8 mouse cellular contexts compared by ENCODE assay signal in the genomic region with DNA sequence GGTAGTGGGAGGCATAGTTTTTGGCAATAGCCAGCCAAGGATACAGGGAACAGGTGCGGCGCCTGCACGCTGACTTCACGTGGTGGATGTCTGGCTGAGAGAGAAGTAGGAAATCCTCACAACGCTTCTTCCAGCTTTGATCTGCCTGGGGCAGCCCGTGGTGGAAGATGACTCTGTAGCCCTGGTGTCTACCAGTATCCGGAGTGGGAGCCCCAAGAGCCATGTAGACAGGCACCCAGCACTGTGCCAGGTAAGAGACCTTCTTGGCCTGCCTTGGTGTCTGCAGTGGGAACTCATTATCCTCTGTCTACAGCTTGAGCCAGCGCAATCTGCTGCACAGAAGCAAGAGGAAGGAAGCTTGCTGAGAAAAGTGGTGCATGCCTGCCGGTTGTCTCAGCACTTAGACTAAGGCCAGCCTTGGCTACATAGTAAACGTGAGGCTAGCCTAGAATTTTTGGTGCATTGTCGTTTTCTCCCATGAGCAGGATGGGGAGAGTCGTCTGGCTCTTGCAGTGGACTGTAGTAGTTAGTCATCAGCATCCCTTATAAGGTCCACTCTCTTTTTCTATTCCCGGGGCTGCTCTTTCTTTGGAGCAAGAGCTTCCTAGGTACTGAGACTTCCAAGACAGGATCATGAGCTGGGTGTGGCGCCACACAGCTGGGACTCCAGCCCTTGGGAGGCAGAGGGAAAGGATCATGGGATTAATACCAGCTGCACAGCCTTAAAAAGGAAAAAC. TPM values are rescaled to one million over a fixed set of nuclear protein-coding genes. Genes with fewer than 3 reads are reported as not detected.
A peak's percentile ranks its signal among the peaks of the same experiment; 100 is the strongest.
DNase-seq lines count a peak whose midpoint lies in the region; ATAC-seq and TF ChIP-seq lines count a peak whose summit lies in the region.
"Had no signal": no experiment of that assay in that cellular context is flagged by ENCODE, and none has a peak within 500 bp of the region (broad histone marks: within the 10 kb centered on the region; RNA-seq: fewer than 3 reads in every experiment).

No protein-coding gene starts in this region.

- TF ChIP-seq CTCF in thymus, adult 2 months (IDR thresholded peaks at IDR 0.05; ENCODE audit: borderline replicate concordance, control insufficient read depth, extremely low read depth, insufficient read depth, low read length, poor library complexity): no peak
- no peak for TF ChIP-seq CTCF in stomach, postnatal 0 days (IDR thresholded peaks at IDR 0.05; ENCODE audit: low read depth)

- TF ChIP-seq EP300 in stomach, postnatal 0 days (optimal IDR thresholded peaks at IDR 0.05): no peak

- H3K27me3 ChIP-seq in thymus, adult 2 months (ENCODE audit: control insufficient read depth, insufficient read depth, low read length): no peaks in the 10 kb centered on the region
- H3K27me3 ChIP-seq in forebrain, embryonic 14.5 days (replicated peaks; ENCODE audit: control insufficient read depth, insufficient read depth, low read length): no peaks in the 10 kb centered on the region
- H3K27me3 ChIP-seq in liver, embryonic 12.5 days (replicated peaks): no peaks in the 10 kb centered on the region
- no peaks in the 10 kb centered on the region for H3K27me3 ChIP-seq in stomach, postnatal 0 days (ENCODE audit: control insufficient read depth, insufficient read depth, low read length)

- no peak for TF ChIP-seq POLR2A in thymus, adult 2 months (IDR thresholded peaks at IDR 0.05; ENCODE audit: control insufficient read depth, extremely low read depth, insufficient read depth, low read length, poor library complexity)

- H3K4me2 ChIP-seq in forebrain, embryonic 14.5 days (ENCODE audit: low read length): peak overlapping the region; percentile 96
- H3K4me2 ChIP-seq in liver, embryonic 12.5 days: peak overlapping the region; percentile 96
- H3K4me2 ChIP-seq in stomach, postnatal 0 days (replicated peaks; ENCODE audit: low read depth): peak overlapping the region; percentile 82

- WGBS in thymus, adult 2 months: 21% methylated on average over 14 of the region's 14 CpGs
- 84% methylated on average over 14 of the region's 14 CpGs for WGBS in forebrain, embryonic 14.5 days
- WGBS in liver, embryonic 12.5 days (ENCODE audit: insufficient replicate concordance): 17% methylated on average over 14 of the region's 14 CpGs
- 63% methylated on average over 14 of the region's 14 CpGs for WGBS in stomach, postnatal 0 days

- H3K36me3 ChIP-seq in thymus, adult 2 months (ENCODE audit: control insufficient read depth, insufficient read depth, low read length): no peaks in the 10 kb centered on the region
- H3K36me3 ChIP-seq in forebrain, embryonic 14.5 days (ENCODE audit: control insufficient read depth, insufficient read depth, low read length): no peaks in the 10 kb centered on the region
- H3K36me3 ChIP-seq in liver, embryonic 12.5 days: peaks cover 66% of the 10 kb centered on the region
- no peaks in the 10 kb centered on the region for H3K36me3 ChIP-seq in stomach, postnatal 0 days (ENCODE audit: control insufficient read depth, insufficient read depth, low read length)

- H3K4me3 ChIP-seq in thymus, adult 2 months (ENCODE audit: control insufficient read depth, insufficient read depth, low read length): peak overlapping the region; percentile 34
- peak overlapping the region; percentile 46 for H3K4me3 ChIP-seq in forebrain, embryonic 14.5 days (ENCODE audit: low read depth, low read length)
- H3K4me3 ChIP-seq in liver, embryonic 12.5 days: peak overlapping the region; percentile 76
- H3K4me3 ChIP-seq in stomach, postnatal 0 days (ENCODE audit: low read depth, low read length): peak overlapping the region; percentile 52

- peak overlapping the region; percentile 42; the same call in 1 of the 2 replicates for H3K27ac ChIP-seq in thymus, adult 2 months (ENCODE audit: control insufficient read depth, insufficient read depth, low read length)
- no peak overlapping the region for H3K27ac ChIP-seq in forebrain, embryonic 14.5 days (ENCODE audit: low read depth, low read length)
- peak overlapping the region; percentile 98 for H3K27ac ChIP-seq in liver, embryonic 12.5 days
- H3K27ac ChIP-seq in stomach, postnatal 0 days (replicated peaks): no peak overlapping the region; the same call in 1 of the 2 replicates

- peaks cover 23% of the 10 kb centered on the region for H3K4me1 ChIP-seq in thymus, adult 2 months (replicated peaks; ENCODE audit: control insufficient read depth, insufficient read depth, low read length)
- H3K4me1 ChIP-seq in forebrain, embryonic 14.5 days (ENCODE audit: control insufficient read depth, insufficient read depth, low read length): peaks cover 11% of the 10 kb centered on the region
- H3K4me1 ChIP-seq in liver, embryonic 12.5 days: peaks cover 75% of the 10 kb centered on the region
- peaks cover 3% of the 10 kb centered on the region; the same call in 1 of the 2 replicates for H3K4me1 ChIP-seq in stomach, postnatal 0 days (replicated peaks; ENCODE audit: control insufficient read depth, insufficient read depth)

- ATAC-seq in forebrain, embryonic 14.5 days: no peak
- ATAC-seq in liver, embryonic 12.5 days: no peak
- ATAC-seq in stomach, postnatal 0 days (ENCODE audit: low FRiP score, low TSS enrichment): no peak
- no peak for ATAC-seq in inflammation-experienced regulatory T-cells, adult 6 months

- no peak for DNase-seq in thymus, adult 2 months
- DNase-seq in thymus, adult 18-20 months: no peak
- DNase-seq in forebrain, embryonic 14.5 days (ENCODE audit: low spot score): no peak
- DNase-seq in stomach, postnatal 0 days (ENCODE audit: low spot score): no peak
- no peak for DNase-seq in c-Kit-positive CD71-positive TER-119-positive erythroid progenitor cells, embryonic 14.5 days (ENCODE audit: low spot score)
- DNase-seq: adrenal gland, postnatal 36 days had no signal

- no peaks in the 10 kb centered on the region for H3K9me3 ChIP-seq in forebrain, embryonic 14.5 days (replicated peaks; ENCODE audit: control insufficient read depth, low read length)
- H3K9me3 ChIP-seq in liver, embryonic 12.5 days (replicated peaks): no peaks in the 10 kb centered on the region
- H3K9me3 ChIP-seq in stomach, postnatal 0 days (ENCODE audit: control insufficient read depth, low read length): no peaks in the 10 kb centered on the region

- peak overlapping the region; percentile 65 for H3K9ac ChIP-seq in forebrain, embryonic 14.5 days (ENCODE audit: low read length)
- H3K9ac ChIP-seq in liver, embryonic 12.5 days: peak overlapping the region; percentile 90
- H3K9ac ChIP-seq in stomach, postnatal 0 days (ENCODE audit: low read length): 0 out of 2 replicates have a peak overlapping the region, but pooled peaks have one; percentile 35

RNA-seq across cellular contexts. Expression of gene Pnpo, which starts 1.2 kb away (rescaled TPM):
- 22.5 and 25.7 TPM in 2 replicates for polyA plus RNA-seq in thymus, adult 2 months (2012; rRNA removed)
- polyA plus RNA-seq in forebrain, embryonic 14.5 days (2014; fragmentation: Nextera tagmentation; extraction: Ambion mirVana): 19.0 and 21.9 TPM in 2 replicates
- polyA plus RNA-seq in liver, embryonic 12.5 days (2016; fragmentation: Nextera tagmentation; extraction: Ambion mirVana): 528 and 553 TPM in 2 replicates
- polyA plus RNA-seq in stomach, postnatal 0 days (2015; fragmentation: Nextera tagmentation; extraction: Ambion mirVana): 56.7 and 57.1 TPM in 2 replicates
- 10 to 100 TPM; 19.0 to 35.1 (median 30.7) TPM for polyA plus RNA-seq in inflammation-experienced regulatory T-cells, adult 6 months (2017; shearing (Covaris generic))

RNA-seq across cellular contexts. Expression of gene Prr15l, which starts 17.1 kb away (rescaled TPM):
- polyA plus RNA-seq in thymus, adult 2 months (2012; rRNA removed): 0.98 and 1.3 TPM in 2 replicates
- 0.09 TPM in 1 of 2 replicates, not detected in the other for polyA plus RNA-seq in forebrain, embryonic 14.5 days (2014; fragmentation: Nextera tagmentation; extraction: Ambion mirVana)
- 2.4 and 3.2 TPM in 2 replicates for polyA plus RNA-seq in liver, embryonic 12.5 days (2016; fragmentation: Nextera tagmentation; extraction: Ambion mirVana)
- 112 and 116 TPM in 2 replicates for polyA plus RNA-seq in stomach, postnatal 0 days (2015; fragmentation: Nextera tagmentation; extraction: Ambion mirVana)
- under 1 TPM; 0.21 to 0.62 (median 0.40) TPM for polyA plus RNA-seq in inflammation-experienced regulatory T-cells, adult 6 months (2017; shearing (Covaris generic))

RNA-seq across cellular contexts. Expression of gene Cdk5rap3, which starts 28.7 kb away (rescaled TPM):
- 94.2 and 95.5 TPM in 2 replicates for polyA plus RNA-seq in thymus, adult 2 months (2012; rRNA removed)
- polyA plus RNA-seq in forebrain, embryonic 14.5 days (2014; fragmentation: Nextera tagmentation; extraction: Ambion mirVana): 91.2 and 98.4 TPM in 2 replicates
- polyA plus RNA-seq in liver, embryonic 12.5 days (2016; fragmentation: Nextera tagmentation; extraction: Ambion mirVana): 49.0 and 51.6 TPM in 2 replicates
- polyA plus RNA-seq in stomach, postnatal 0 days (2015; fragmentation: Nextera tagmentation; extraction: Ambion mirVana): 61.7 and 64.9 TPM in 2 replicates
- polyA plus RNA-seq in inflammation-experienced regulatory T-cells, adult 6 months (2017; shearing (Covaris generic)): 100 to 1,000 TPM in 1 of 3 experiments, 10 to 100 TPM in 2; 93.2 to 124 (median 96.9) TPM

RNA-seq across cellular contexts. Expression of gene Sp2, which starts 37.7 kb away (rescaled TPM):
- 46.6 and 63.0 TPM in 2 replicates for polyA plus RNA-seq in thymus, adult 2 months (2012; rRNA removed)
- polyA plus RNA-seq in forebrain, embryonic 14.5 days (2014; fragmentation: Nextera tagmentation; extraction: Ambion mirVana): 14.3 and 14.6 TPM in 2 replicates
- 15.5 and 18.5 TPM in 2 replicates for polyA plus RNA-seq in liver, embryonic 12.5 days (2016; fragmentation: Nextera tagmentation; extraction: Ambion mirVana)
- 5.8 and 7.1 TPM in 2 replicates for polyA plus RNA-seq in stomach, postnatal 0 days (2015; fragmentation: Nextera tagmentation; extraction: Ambion mirVana)
- polyA plus RNA-seq in inflammation-experienced regulatory T-cells, adult 6 months (2017; shearing (Covaris generic)): 10 to 100 TPM; 20.4 to 24.7 (median 20.9) TPM

Comparison
In these comparisons a context has a peak if more than half of its experiments do, and no peak if none do; other contexts are left out.
1. H3K27ac ChIP-seq: peak in thymus, adult 2 months (single experiment) and liver, embryonic 12.5 days (single experiment); none in forebrain, embryonic 14.5 days (single experiment) and stomach, postnatal 0 days (single experiment).
2. H3K9ac ChIP-seq: peak in every context shown above with its lines; median percentile 90 in liver, embryonic 12.5 days; 65 in forebrain, embryonic 14.5 days; 35 in stomach, postnatal 0 days.
3. RNA of gene Prr15l, which starts 17.1 kb away (polyA plus RNA-seq): 112 to 116 TPM in stomach, postnatal 0 days; 2.4 to 3.2 TPM in liver, embryonic 12.5 days, 0.98 to 1.3 TPM in thymus, adult 2 months, 0.21 to 0.62 TPM in inflammation-experienced regulatory T-cells, adult 6 months and 0.09 TPM in forebrain, embryonic 14.5 days; every median in the first group is over 10 times any median in the second.
4. Peak in every context shown above with its lines, with median percentiles within 50 percentile points of each other: H3K4me3 ChIP-seq and H3K4me2 ChIP-seq.